17 mouse cellular contexts compared by ENCODE assay signal in the genomic region with DNA sequence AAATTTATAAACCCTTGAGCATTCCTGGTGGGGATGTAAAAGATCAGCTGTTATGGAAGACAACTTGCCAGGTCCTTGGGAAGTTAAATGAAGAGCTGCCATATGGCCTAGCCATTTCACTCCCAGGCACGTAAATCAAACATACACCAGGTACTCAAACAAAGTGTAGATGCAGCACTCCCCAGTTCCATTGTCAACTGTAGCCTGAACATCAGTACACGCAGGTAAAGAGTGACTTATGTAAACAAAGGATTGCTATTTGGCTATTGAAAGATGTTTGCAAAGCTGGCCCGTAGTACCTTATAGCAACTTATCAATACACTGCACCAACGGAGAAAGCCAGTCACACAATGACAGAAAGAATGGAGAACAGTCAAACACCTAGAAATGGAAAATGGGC.
A peak's percentile ranks its signal among the peaks of the same experiment; 100 is the strongest.
DNase-seq lines count a peak whose midpoint lies in the region; ATAC-seq and TF ChIP-seq lines count a peak whose summit lies in the region.
"Had no signal": no experiment of that assay in that cellular context is flagged by ENCODE, and none has a peak within 500 bp of the region (broad histone marks: within the 10 kb centered on the region; RNA-seq: fewer than 3 reads in every experiment).

No protein-coding gene starts in this region.

- no peak for ATAC-seq in midbrain, embryonic 14.5 days (ENCODE audit: low FRiP score, low TSS enrichment)
- ATAC-seq in midbrain, embryonic 13.5 days: no peak
- ATAC-seq in stomach, embryonic 15.5 days (ENCODE audit: insufficient read depth, low FRiP score, low read depth): peak; percentile 73
- ATAC-seq: forebrain, embryonic 13.5 days; forebrain, postnatal 0 days had no signal

- H3K27me3 ChIP-seq in midbrain, embryonic 14.5 days (ENCODE audit: control insufficient read depth, insufficient read depth, low read length): no peaks in the 10 kb centered on the region
- no peaks in the 10 kb centered on the region for H3K27me3 ChIP-seq in midbrain, embryonic 13.5 days
- no peaks in the 10 kb centered on the region for H3K27me3 ChIP-seq in stomach, embryonic 15.5 days (replicated peaks)
- H3K27me3 ChIP-seq: embryonic facial prominence, embryonic 13.5 days; forebrain, embryonic 13.5 days; heart, embryonic 13.5 days had no signal

- H3K36me3 ChIP-seq in midbrain, embryonic 14.5 days (ENCODE audit: control insufficient read depth, insufficient read depth, low read length): no peaks in the 10 kb centered on the region
- no peaks in the 10 kb centered on the region for H3K36me3 ChIP-seq in midbrain, embryonic 13.5 days
- H3K36me3 ChIP-seq in stomach, embryonic 15.5 days: no peaks in the 10 kb centered on the region
- H3K36me3 ChIP-seq: embryonic facial prominence, embryonic 13.5 days; heart, embryonic 13.5 days had no signal

- 85% methylated on average over 4 of the region's 4 CpGs for WGBS in midbrain, embryonic 14.5 days
- whole genome bisulfite sequencing in midbrain, embryonic 13.5 days: 82% methylated on average over 4 of the region's 4 CpGs
- 56% methylated on average over 4 of the region's 4 CpGs for WGBS in stomach, embryonic 15.5 days

- no peak overlapping the region for H3K9ac ChIP-seq in midbrain, embryonic 14.5 days (replicated peaks; ENCODE audit: low read length)
- no peak overlapping the region for H3K9ac ChIP-seq in midbrain, embryonic 13.5 days (replicated peaks)
- H3K9ac ChIP-seq in stomach, embryonic 15.5 days: no peak overlapping the region
- H3K9ac ChIP-seq: embryonic facial prominence, embryonic 13.5 days; forebrain, embryonic 13.5 days; forebrain, postnatal 0 days; heart, embryonic 13.5 days had no signal

- TF ChIP-seq CTCF in layer of hippocampus, adult 2 months (conservative IDR thresholded peaks at IDR 0.05): no peak

- no peaks in the 10 kb centered on the region for H3K9me3 ChIP-seq in midbrain, embryonic 14.5 days (ENCODE audit: control insufficient read depth, low read length)
- H3K9me3 ChIP-seq in midbrain, embryonic 13.5 days: no peaks in the 10 kb centered on the region
- no peaks in the 10 kb centered on the region for H3K9me3 ChIP-seq in stomach, embryonic 15.5 days
- H3K9me3 ChIP-seq: embryonic facial prominence, embryonic 13.5 days; forebrain, embryonic 13.5 days; heart, embryonic 13.5 days had no signal

- peaks cover 23% of the 10 kb centered on the region for H3K4me1 ChIP-seq in midbrain, embryonic 14.5 days (ENCODE audit: control insufficient read depth, insufficient read depth, low read length)
- peaks cover 53% of the 10 kb centered on the region for H3K4me1 ChIP-seq in midbrain, embryonic 13.5 days (replicated peaks)
- peaks cover 3% of the 10 kb centered on the region; the same call in 1 of the 2 replicates for H3K4me1 ChIP-seq in stomach, embryonic 15.5 days

- peak overlapping the region; percentile 4; the same call in 1 of the 2 replicates for H3K27ac ChIP-seq in layer of hippocampus, adult 2 months
- H3K27ac ChIP-seq in midbrain, embryonic 14.5 days (replicated peaks; ENCODE audit: low read depth, low read length): 0 out of 2 replicates have a peak overlapping the region, but pooled peaks have one; percentile 20
- H3K27ac ChIP-seq in midbrain, embryonic 13.5 days: no peak overlapping the region
- H3K27ac ChIP-seq in stomach, embryonic 15.5 days: no peak overlapping the region
- H3K27ac ChIP-seq: embryonic facial prominence, embryonic 13.5 days; forebrain, embryonic 13.5 days; heart, embryonic 13.5 days had no signal

- DNase-seq in layer of hippocampus, adult 2 months (ENCODE audit: low spot score in 2 of 2): no peak
- DNase-seq in layer of hippocampus, postnatal 10 days (ENCODE audit: low spot score in 2 of 2): no peak
- no peak for DNase-seq in midbrain, embryonic 14.5 days
- DNase-seq in left cerebral cortex, postnatal 14 days (ENCODE audit: low spot score in 2 of 2): no peak
- DNase-seq: adrenal gland, adult 2 months; adrenal gland, postnatal 25 days; cerebellum, adult 18-20 months; cerebellum, adult 9-11 months; cerebellum, postnatal 36 days; forebrain, postnatal 0 days; gastrocnemius, postnatal 14 days; heart, postnatal 36 days had no signal

- no peak overlapping the region for H3K4me3 ChIP-seq in layer of hippocampus, adult 2 months
- no peak overlapping the region for H3K4me3 ChIP-seq in midbrain, embryonic 14.5 days (replicated peaks; ENCODE audit: low read depth, low read length)
- no peak overlapping the region for H3K4me3 ChIP-seq in midbrain, embryonic 13.5 days (replicated peaks)
- no peak overlapping the region for H3K4me3 ChIP-seq in stomach, embryonic 15.5 days (replicated peaks)
- H3K4me3 ChIP-seq: embryonic facial prominence, embryonic 13.5 days; forebrain, embryonic 13.5 days; heart, embryonic 13.5 days had no signal

- H3K4me2 ChIP-seq in midbrain, embryonic 14.5 days (ENCODE audit: low read length): no peak overlapping the region
- no peak overlapping the region for H3K4me2 ChIP-seq in midbrain, embryonic 13.5 days (replicated peaks)
- no peak overlapping the region for H3K4me2 ChIP-seq in stomach, embryonic 15.5 days
- H3K4me2 ChIP-seq: embryonic facial prominence, embryonic 13.5 days; forebrain, embryonic 13.5 days; heart, embryonic 13.5 days had no signal

- intact Hi-C loops in left cerebral cortex, postnatal 14 days (cut with DNase I): no loop called here

Comparison
In these comparisons a context has a peak if more than half of its experiments do, and no peak if none do; other contexts are left out.
1. H3K27ac ChIP-seq: peak in layer of hippocampus, adult 2 months (single experiment) and midbrain, embryonic 14.5 days (single experiment); none in midbrain, embryonic 13.5 days (single experiment) and stomach, embryonic 15.5 days (single experiment).